Mouse (Mus musculus): Measurements from ENCODE around the gene Isg20l2. TPM values are rescaled to one million over a fixed set of nuclear protein-coding genes. Genes with fewer than 3 reads are reported as not detected.
A peak's percentile ranks its signal among the peaks of the same experiment; 100 is the strongest.
"Not testable (repeated sequence)": the region's sequence is repeated elsewhere in the genome, so short reads cannot be mapped to it uniquely, and the experiment has no call there.

Isg20l2 gene
- polyA plus RNA-seq, 1 experiment: 22.3 TPM

DNA sequence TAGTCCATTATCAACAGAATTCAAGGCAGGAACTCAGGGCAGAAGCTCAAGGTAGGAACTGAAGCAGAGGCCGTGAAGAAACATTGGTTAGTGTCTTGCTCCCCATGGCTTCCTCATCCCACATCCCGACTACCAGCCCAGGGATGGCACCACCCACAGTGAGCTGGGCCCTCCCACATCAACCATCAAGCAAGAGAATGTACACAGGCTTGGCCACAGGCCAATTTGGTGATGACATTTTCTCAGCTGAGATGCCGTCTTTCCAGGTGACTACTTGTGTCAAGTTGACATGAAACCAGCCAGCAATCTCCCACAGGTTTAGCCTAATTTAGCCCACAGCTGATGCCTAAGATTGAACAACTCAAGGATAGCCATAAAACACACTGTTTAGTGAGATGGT lies 30.8 kb upstream of the Isg20l2 start:
- TF ChIP-seq POLR2A (IDR thresholded peaks at IDR 0.05; ENCODE audit: borderline replicate concordance, low read depth, low read length) (no peak), CTCF (IDR thresholded peaks at IDR 0.05; ENCODE audit: low read depth, low read length) (no peak)
- Histone ChIP-seq H3K4me3 (ENCODE audit: insufficient read depth, low read length) (no peak overlapping the region), H3K27ac (ENCODE audit: insufficient read depth, low read depth, low read length) (no peak overlapping the region), H3K4me1 (ENCODE audit: control insufficient read depth, insufficient read depth, low read length) (peaks cover 9% of the 10 kb centered on the region)

DNA sequence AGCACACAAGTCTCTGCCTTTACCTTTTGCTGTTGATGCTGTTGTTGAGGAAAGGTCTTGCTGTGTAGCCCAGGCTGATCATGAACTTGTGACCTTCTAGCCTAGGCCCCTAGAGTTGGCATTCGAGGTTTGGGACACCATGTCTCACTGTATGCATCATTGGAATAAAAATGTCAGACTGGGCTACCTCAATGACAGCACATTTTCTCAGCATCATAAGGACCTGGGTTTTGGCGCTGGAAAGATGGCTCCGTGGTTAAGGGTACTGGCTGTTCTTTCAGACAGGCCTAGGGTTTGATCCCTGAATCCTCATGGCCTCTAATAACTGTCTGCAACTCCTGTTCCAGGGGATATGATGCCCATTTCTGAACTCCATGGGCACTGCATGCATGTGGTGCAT lies 30.3 kb upstream of the Isg20l2 start:
- Histone ChIP-seq H3K4me1 (ENCODE audit: control insufficient read depth, insufficient read depth, low read length) (peaks cover 9% of the 10 kb centered on the region), H3K4me3 (ENCODE audit: insufficient read depth, low read length) (no peak overlapping the region), H3K27ac (ENCODE audit: insufficient read depth, low read depth, low read length) (no peak overlapping the region)
- no peak for TF ChIP-seq POLR2A (IDR thresholded peaks at IDR 0.05; ENCODE audit: borderline replicate concordance, low read depth, low read length)
- no peak for TF ChIP-seq CTCF (IDR thresholded peaks at IDR 0.05; ENCODE audit: low read depth, low read length)

DNA sequence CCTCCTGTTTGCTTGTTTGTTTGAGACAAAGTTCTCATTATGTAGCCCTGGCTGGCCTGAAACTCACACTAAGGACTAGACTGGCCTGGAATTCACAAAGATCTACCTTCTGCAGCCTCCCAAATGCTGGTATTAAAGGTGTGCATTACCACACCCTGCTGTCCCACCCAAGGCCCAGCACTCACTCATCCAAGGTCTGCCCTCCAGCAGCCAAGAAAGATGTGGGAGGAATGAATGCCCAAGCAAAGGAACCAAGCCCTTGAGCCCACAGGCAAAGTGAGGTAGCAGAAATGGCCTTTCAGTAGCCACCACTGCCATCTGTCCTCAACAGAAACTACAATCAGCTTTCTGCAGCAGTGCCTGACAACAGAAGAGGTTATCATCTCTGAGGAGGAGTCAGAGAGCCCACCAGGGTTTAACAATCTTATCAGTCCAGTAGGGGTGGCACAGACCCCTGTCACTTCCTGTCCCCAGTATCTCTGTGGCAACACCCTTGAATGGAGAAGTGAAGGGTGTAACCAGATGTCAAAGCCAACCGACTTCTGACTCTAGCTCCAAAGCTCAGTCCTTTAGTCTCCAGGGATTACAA lies 29.0 kb upstream of the Isg20l2 start:
- Histone ChIP-seq H3K4me3 (ENCODE audit: insufficient read depth, low read length) (no peak overlapping the region), H3K4me1 (ENCODE audit: control insufficient read depth, insufficient read depth, low read length) (peaks cover 9% of the 10 kb centered on the region), H3K27ac (ENCODE audit: insufficient read depth, low read depth, low read length) (no peak overlapping the region)
- no peak for TF ChIP-seq POLR2A (IDR thresholded peaks at IDR 0.05; ENCODE audit: borderline replicate concordance, low read depth, low read length)
- no peak for TF ChIP-seq CTCF (IDR thresholded peaks at IDR 0.05; ENCODE audit: low read depth, low read length)

DNA sequence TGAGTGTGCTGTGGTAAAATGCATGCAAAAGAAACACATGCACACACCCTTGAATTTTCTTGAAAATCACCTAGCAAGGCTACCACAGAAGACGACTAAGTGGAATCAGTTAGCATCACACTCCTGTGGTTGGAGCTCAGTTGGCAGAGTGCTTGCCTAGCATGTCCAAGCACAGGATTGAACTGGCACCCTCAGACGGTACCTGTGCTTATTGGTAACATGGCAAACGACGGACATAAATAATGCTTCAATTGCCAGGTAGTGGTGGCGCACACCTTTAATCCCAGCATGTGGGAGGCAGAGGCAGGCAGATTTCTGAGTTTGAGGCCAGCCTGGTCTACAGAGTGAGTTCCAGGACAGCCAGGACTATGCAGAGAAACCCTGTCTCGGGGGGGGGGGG lies 28.2 kb upstream of the Isg20l2 start:
- not testable (repeated sequence) for H3K4me1 ChIP-seq (ENCODE audit: control insufficient read depth, insufficient read depth, low read length); H3K27ac ChIP-seq (ENCODE audit: insufficient read depth, low read depth, low read length); H3K4me3 ChIP-seq (ENCODE audit: insufficient read depth, low read length)

DNA sequence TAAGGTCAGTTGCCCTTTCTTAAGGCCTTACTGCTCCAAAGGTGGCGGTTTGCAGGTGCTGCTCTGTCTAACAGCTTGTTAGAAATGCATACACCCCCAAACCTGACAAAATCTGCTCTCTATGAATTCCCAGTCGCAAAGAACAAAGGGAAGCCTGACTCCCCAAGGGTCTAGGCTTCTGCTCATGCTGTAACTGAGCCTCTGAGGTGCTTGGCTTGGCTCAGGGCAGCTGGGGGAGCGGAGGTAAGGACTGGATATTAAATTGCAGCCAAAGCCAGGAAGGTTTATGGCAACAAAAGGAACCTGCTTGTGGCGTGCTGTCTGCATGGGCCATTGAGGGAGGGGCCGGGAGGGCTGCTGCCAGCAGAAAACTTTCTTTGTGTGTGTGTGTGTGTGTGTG lies 26.3 kb upstream of the Isg20l2 start:
- TF ChIP-seq POLR2A (IDR thresholded peaks at IDR 0.05; ENCODE audit: borderline replicate concordance, low read depth, low read length) (no peak), CTCF (IDR thresholded peaks at IDR 0.05; ENCODE audit: low read depth, low read length) (no peak)
- Histone ChIP-seq H3K4me1 (ENCODE audit: control insufficient read depth, insufficient read depth, low read length) (peaks cover 14% of the 10 kb centered on the region), H3K27ac (ENCODE audit: insufficient read depth, low read depth, low read length) (no peak overlapping the region), H3K4me3 (ENCODE audit: insufficient read depth, low read length) (no peak overlapping the region)

DNA sequence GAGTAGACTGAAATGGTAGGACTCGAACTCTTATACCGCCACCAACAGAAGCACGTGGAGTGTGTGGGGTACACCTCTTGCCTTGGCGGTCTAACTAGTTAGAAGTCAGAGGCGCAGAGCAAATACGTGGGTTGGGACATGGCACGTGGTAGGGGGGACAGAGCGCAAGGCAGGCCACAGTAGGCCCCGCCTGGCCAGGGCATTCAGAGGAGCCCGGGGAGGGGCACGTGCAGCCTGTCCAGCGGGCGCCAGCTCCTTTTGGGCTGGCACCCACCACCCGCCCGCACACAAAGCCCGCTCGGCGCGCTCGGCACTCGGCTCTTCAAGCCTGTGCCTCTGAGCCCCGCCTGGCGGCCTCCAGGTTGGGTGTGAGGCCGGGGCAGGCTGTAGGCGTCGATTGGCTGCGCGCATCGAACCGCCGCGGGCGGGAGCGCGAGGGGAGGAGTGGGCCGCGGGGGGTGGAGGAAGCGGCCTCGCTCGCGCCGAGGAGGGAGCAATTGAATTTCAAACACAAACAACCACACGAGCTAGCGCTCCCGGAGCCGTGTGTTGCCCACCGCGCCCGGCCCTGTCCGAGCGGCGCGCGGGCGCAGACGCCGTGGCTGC lies 24.1 kb upstream of the Isg20l2 start, which contains the start of gene Hdgf:
TSS of gene Hdgf (plus strand) at position 442 of the 606 bp plus-strand sequence.
- Histone ChIP-seq H3K4me3 (ENCODE audit: insufficient read depth, low read length) (peak within 1 kb of the TSS; percentile 89), H3K27ac (ENCODE audit: insufficient read depth, low read depth, low read length) (peak within 1 kb of the TSS; percentile 65), H3K4me1 (ENCODE audit: control insufficient read depth, insufficient read depth, low read length) (peaks cover 29% of the 10 kb centered on the region)
- no peak for TF ChIP-seq CTCF (IDR thresholded peaks at IDR 0.05; ENCODE audit: low read depth, low read length)
- TF ChIP-seq POLR2A (IDR thresholded peaks at IDR 0.05; ENCODE audit: borderline replicate concordance, low read depth, low read length): no peak

DNA sequence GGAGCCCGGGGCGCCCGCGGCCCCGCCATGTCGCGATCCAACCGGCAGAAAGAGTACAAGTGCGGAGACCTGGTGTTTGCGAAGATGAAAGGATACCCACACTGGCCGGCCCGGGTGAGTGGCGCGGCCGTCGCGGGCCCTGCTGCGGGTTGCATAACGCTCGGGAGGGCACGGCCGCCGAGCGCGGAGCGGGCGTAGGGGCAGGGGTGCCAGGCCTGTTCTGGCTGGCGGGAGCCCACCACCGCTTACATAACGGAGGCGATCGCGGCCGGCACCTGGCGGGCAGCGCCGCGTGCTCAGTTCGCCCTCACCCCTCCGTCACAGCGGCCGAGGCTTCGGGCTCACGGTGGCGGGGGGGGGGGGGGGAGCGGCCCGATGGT lies 23.5 kb upstream of the Isg20l2 start:
- no peak for TF ChIP-seq CTCF (IDR thresholded peaks at IDR 0.05; ENCODE audit: low read depth, low read length)
- no peak for TF ChIP-seq POLR2A (IDR thresholded peaks at IDR 0.05; ENCODE audit: borderline replicate concordance, low read depth, low read length)
- peak overlapping the region; percentile 89 for H3K4me3 ChIP-seq (ENCODE audit: insufficient read depth, low read length)
- H3K4me1 ChIP-seq (ENCODE audit: control insufficient read depth, insufficient read depth, low read length): peaks cover 29% of the 10 kb centered on the region
- H3K27ac ChIP-seq (ENCODE audit: insufficient read depth, low read depth, low read length): peak overlapping the region; percentile 65

DNA sequence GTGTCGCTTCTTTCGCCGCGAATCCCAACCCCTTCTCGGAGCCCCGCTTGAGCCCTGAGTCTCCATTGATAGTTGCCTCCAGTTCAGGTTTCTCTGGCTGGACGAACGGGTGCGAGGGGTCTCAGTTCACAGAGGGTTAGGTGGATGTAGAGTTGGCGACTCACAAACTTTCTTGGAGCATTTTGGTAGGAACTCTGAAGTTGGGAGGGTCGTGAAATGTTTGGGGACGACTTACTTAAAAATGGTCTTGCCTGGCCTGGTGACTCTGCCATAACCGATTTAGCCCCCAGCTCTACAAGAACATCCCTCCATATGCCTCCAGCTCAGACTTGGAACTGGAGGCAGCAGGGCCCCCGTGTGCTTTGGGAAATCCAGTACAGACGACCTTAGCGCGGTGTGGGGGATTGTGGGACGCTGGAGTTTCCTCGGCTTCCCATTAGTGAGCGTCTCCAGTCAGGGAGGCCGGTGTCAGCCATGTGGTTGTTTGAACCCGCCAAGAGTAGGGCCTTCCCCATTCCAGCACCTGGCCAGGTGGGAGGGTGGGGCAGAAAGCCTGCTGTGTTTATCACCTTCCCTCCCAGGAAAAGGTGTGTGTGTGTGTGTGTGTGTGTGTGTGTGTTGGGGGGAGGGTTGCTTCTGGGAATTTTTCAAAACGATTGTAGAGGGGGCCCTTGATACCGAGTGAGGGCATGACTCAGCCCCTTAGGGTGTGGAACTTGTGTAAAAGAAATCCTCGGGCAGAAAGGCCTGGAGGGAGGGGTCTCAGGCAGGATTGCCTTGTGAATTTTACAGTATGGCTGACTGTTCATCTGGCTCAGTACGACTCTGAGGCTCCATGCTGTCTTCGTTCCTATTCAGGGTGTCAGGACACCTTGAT lies 22.9 kb upstream of the Isg20l2 start:
- Histone ChIP-seq H3K27ac (ENCODE audit: insufficient read depth, low read depth, low read length) (peak overlapping the region; percentile 65), H3K4me3 (ENCODE audit: insufficient read depth, low read length) (peak overlapping the region; percentile 89), H3K4me1 (ENCODE audit: control insufficient read depth, insufficient read depth, low read length) (peaks cover 30% of the 10 kb centered on the region)
- no peak for TF ChIP-seq CTCF (IDR thresholded peaks at IDR 0.05; ENCODE audit: low read depth, low read length)
- no peak for TF ChIP-seq POLR2A (IDR thresholded peaks at IDR 0.05; ENCODE audit: borderline replicate concordance, low read depth, low read length)

DNA sequence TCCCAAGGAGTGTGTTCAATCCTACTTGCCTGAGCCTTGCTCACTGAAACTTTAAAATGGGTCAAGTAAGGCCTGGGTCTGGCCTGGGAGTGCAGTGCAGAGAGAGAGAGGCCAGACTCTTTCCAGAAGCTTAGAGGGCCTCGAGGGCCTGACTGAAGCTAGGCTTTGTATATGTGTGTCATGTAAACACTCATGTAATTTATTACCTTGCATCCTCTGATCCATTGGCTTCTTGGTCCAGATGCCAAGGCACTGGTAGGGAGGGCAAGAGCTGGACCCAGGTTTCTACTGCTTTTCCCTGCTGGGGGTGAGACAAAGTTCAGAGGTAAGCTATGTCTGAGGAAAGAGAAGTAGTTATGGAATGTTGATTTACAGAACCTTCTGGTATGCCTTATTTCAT lies 22.2 kb upstream of the Isg20l2 start:
- Histone ChIP-seq H3K4me3 (ENCODE audit: insufficient read depth, low read length) (peak overlapping the region; percentile 89), H3K4me1 (ENCODE audit: control insufficient read depth, insufficient read depth, low read length) (peaks cover 36% of the 10 kb centered on the region), H3K27ac (ENCODE audit: insufficient read depth, low read depth, low read length) (peak overlapping the region; percentile 65)
- TF ChIP-seq POLR2A (IDR thresholded peaks at IDR 0.05; ENCODE audit: borderline replicate concordance, low read depth, low read length): no peak
- no peak for TF ChIP-seq CTCF (IDR thresholded peaks at IDR 0.05; ENCODE audit: low read depth, low read length)

DNA sequence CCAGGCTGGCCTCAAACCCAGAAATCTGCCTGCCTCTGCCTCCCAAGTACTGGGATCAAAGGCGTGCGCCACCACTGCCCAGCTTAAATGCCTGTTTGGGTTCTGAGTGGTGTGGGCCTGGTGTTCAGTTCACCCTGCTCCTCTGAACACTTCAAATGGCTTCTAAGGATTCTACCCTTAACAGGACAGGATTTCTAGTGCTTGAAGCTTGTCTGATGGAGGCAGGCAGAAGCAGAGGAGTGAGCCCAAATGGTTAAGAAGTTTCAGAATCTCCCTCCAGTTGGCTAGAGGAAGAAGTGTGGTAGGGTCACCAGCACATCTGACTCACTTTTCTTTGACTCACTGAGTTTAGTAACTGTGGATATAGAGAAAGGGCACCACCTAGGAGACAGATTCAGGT lies 20.7 kb upstream of the Isg20l2 start:
- peaks cover 40% of the 10 kb centered on the region for H3K4me1 ChIP-seq (ENCODE audit: control insufficient read depth, insufficient read depth, low read length)
- H3K27ac ChIP-seq (ENCODE audit: insufficient read depth, low read depth, low read length): peak overlapping the region; percentile 66
- TF ChIP-seq CTCF (IDR thresholded peaks at IDR 0.05; ENCODE audit: low read depth, low read length): no peak
- TF ChIP-seq POLR2A (IDR thresholded peaks at IDR 0.05; ENCODE audit: borderline replicate concordance, low read depth, low read length): no peak
- H3K4me3 ChIP-seq (ENCODE audit: insufficient read depth, low read length): peak overlapping the region; percentile 26; the same call in 1 of the 2 replicates

Measured in bone marrow macrophage, adult 2 months (primary cell).